Mouse (Mus musculus): ENCODE results near the gene Kirrel. TPM values are rescaled to one million over a fixed set of nuclear protein-coding genes. Genes with fewer than 3 reads are reported as not detected.

Gene Kirrel
- total and polyA plus RNA-seq, 2 experiments from 2014 or later, result 2.9 to 11.3 TPM

- peak overlapping the region; percentile 74 for H3K27ac ChIP-seq
- peak overlapping the region; percentile 53 for H3K9ac ChIP-seq (replicated peaks; ENCODE audit: low read length)
- peak overlapping the region; percentile 51 for H3K4me3 ChIP-seq (ENCODE audit: low read length)
- H3K9me3 ChIP-seq (ENCODE audit: low read length), result no peaks in the 10 kb centered on the region
- 3% methylated on average over 25 of the region's 25 CpGs for WGBS
- peak; percentile 38 for DNase-seq (ENCODE audit: low spot score)
- H3K36me3 ChIP-seq (ENCODE audit: insufficient read depth, low read length), result no peaks in the 10 kb centered on the region
- TF ChIP-seq CTCF (IDR thresholded peaks at IDR 0.05; ENCODE audit: low read depth), result peak; percentile 46
- H3K4me2 ChIP-seq (ENCODE audit: low read depth, low read length), result peak overlapping the region; percentile 73
- no peak for ATAC-seq
- H3K4me1 ChIP-seq (ENCODE audit: insufficient read depth, low read length), result peaks cover 10% of the 10 kb centered on the region; the same call in 1 of the 2 replicates
- no peaks in the 10 kb centered on the region for H3K27me3 ChIP-seq (ENCODE audit: insufficient read depth, low read length)
These were observed 356 bp upstream of the Kirrel start for GRCm38 (mm10) chr3:87174769-87175437.

DNA sequence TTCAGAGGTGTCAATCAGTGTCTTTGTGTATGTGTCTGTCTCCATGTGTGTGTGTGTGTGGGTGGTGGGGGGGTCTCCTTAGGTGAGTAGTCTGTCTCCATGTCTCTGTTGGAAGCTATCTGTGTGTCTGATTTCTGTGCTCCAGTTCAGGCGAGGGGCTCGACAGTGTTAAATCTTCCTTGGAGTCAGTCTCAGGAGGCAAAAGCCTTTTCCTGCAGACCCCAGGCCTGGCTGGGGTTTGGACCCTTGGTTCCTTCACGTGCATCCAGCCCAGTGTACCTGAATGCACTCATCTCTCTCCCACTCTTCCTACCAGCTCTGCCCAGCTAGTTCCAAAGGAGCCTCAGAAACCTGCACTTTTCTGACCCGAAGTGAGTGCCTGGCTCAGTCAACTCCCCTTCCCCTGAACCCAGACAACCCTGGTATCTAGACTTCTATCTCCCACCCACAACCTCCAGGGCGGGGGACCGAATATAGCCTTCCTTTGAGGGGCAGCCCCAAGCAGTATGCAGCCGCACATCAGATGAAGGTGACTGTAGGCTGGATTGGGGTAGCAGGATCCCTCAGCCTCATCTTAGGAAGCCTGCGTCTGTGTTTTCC, 961 bp downstream of the Kirrel start:
- TF ChIP-seq CTCF (IDR thresholded peaks at IDR 0.05; ENCODE audit: low read depth), result no peak
- H3K9ac ChIP-seq (replicated peaks; ENCODE audit: low read length), result peak overlapping the region; percentile 53
- peaks cover 10% of the 10 kb centered on the region; the same call in 1 of the 2 replicates for H3K4me1 ChIP-seq (ENCODE audit: insufficient read depth, low read length)
- DNase-seq (ENCODE audit: low spot score) (no peak), ATAC-seq (no peak)
- 8% methylated on average over 8 of the region's 8 CpGs for WGBS
- peak overlapping the region; percentile 73 for H3K4me2 ChIP-seq (ENCODE audit: low read depth, low read length)
- no peaks in the 10 kb centered on the region for H3K36me3 ChIP-seq (ENCODE audit: insufficient read depth, low read length)
- peak overlapping the region; percentile 51 for H3K4me3 ChIP-seq (ENCODE audit: low read length)
- H3K27me3 ChIP-seq (ENCODE audit: insufficient read depth, low read length), result no peaks in the 10 kb centered on the region
- no peaks in the 10 kb centered on the region for H3K9me3 ChIP-seq (ENCODE audit: low read length)
- H3K27ac ChIP-seq, result peak overlapping the region; percentile 74

- Histone ChIP-seq H3K4me1 (ENCODE audit: insufficient read depth, low read length) (peaks cover 10% of the 10 kb centered on the region; the same call in 1 of the 2 replicates), H3K9ac (replicated peaks; ENCODE audit: low read length) (peak overlapping the region; percentile 53), H3K4me2 (ENCODE audit: low read depth, low read length) (peak overlapping the region; percentile 73), H3K9me3 (ENCODE audit: low read length) (no peaks in the 10 kb centered on the region), H3K27ac (peak overlapping the region; percentile 74; the same call in 1 of the 2 replicates), H3K36me3 (ENCODE audit: insufficient read depth, low read length) (no peaks in the 10 kb centered on the region), H3K27me3 (ENCODE audit: insufficient read depth, low read length) (no peaks in the 10 kb centered on the region), H3K4me3 (ENCODE audit: low read length) (peak overlapping the region; percentile 51)
- WGBS, result 4% methylated on average over 2 of the region's 2 CpGs
- DNase-seq (ENCODE audit: low spot score) (peak; percentile 29), ATAC-seq (no peak)
- no peak for TF ChIP-seq CTCF (IDR thresholded peaks at IDR 0.05; ENCODE audit: low read depth)
These were observed 1.5 kb downstream of the Kirrel start for GRCm38 (mm10) chr3:87173103-87173444.

- Histone ChIP-seq H3K4me1 (ENCODE audit: insufficient read depth, low read length) (peaks cover 10% of the 10 kb centered on the region; the same call in 1 of the 2 replicates), H3K4me2 (ENCODE audit: low read depth, low read length) (peak overlapping the region; percentile 73)
- WGBS, result 4% methylated on average over 15 of the region's 15 CpGs
These were observed 2.0 kb downstream of the Kirrel start for GRCm38 (mm10) chr3:87172351-87173102.

GRCm38 (mm10) chr3:87171201-87172100, 3.1 kb downstream of the Kirrel start:
- Histone ChIP-seq H3K36me3 (ENCODE audit: insufficient read depth, low read length) (no peaks in the 10 kb centered on the region), H3K4me3 (ENCODE audit: low read length) (peak overlapping the region; percentile 51), H3K9me3 (ENCODE audit: low read length) (no peaks in the 10 kb centered on the region), H3K27me3 (ENCODE audit: insufficient read depth, low read length) (no peaks in the 10 kb centered on the region), H3K4me2 (ENCODE audit: low read depth, low read length) (peak overlapping the region; percentile 73), H3K9ac (replicated peaks; ENCODE audit: low read length) (peak overlapping the region; percentile 47), H3K27ac (peak overlapping the region; percentile 74), H3K4me1 (ENCODE audit: insufficient read depth, low read length) (peaks cover 10% of the 10 kb centered on the region; the same call in 1 of the 2 replicates)
- 23% methylated on average over 13 of the region's 13 CpGs for WGBS
- no peak for ATAC-seq
- TF ChIP-seq CTCF (IDR thresholded peaks at IDR 0.05; ENCODE audit: low read depth), result no peak
- DNase-seq (ENCODE audit: low spot score), result peak; percentile 46

More at GRCm38 (mm10) chr3:87172351-87173102, 2.0 kb downstream of the Kirrel start:
- Histone ChIP-seq H3K9ac (replicated peaks; ENCODE audit: low read length) (peak overlapping the region; percentile 47), H3K27ac (peak overlapping the region; percentile 74), H3K36me3 (ENCODE audit: insufficient read depth, low read length) (no peaks in the 10 kb centered on the region), H3K4me3 (ENCODE audit: low read length) (peak overlapping the region; percentile 51), H3K9me3 (ENCODE audit: low read length) (no peaks in the 10 kb centered on the region), H3K27me3 (ENCODE audit: insufficient read depth, low read length) (no peaks in the 10 kb centered on the region)
- ATAC-seq (peak; percentile 21; the same call in 1 of the 2 replicates), DNase-seq (ENCODE audit: low spot score) (peak; percentile 61)
- TF ChIP-seq CTCF (IDR thresholded peaks at IDR 0.05; ENCODE audit: low read depth), result no peak
